Mouse (Mus musculus) Patski (cell line): ENCODE results near the gene Tox2. TPM values are rescaled to one million over a fixed set of nuclear protein-coding genes. Genes with fewer than 3 reads are reported as not detected.

ENCODE experiments used
- ATAC-seq: fragments of 100-300 bp; one replicate; pipeline ENCODE4 v1.8.0; 2021
- CTCF ChIA-PET: fragments of 350-600 bp; sonication (Branson Sonifier 250); formaldehyde crosslinking; loops from one replicate; lab custom pipeline; 2022; ENCODE audit warnings: inconsistent platforms; lab: Charles Lee
- POLR2A ChIA-PET: fragments of 350-600 bp; sonication (Branson Sonifier 250); formaldehyde crosslinking; loops from one replicate; lab custom pipeline; 2022; ENCODE audit warnings: antibody characterized with exemption, inconsistent platforms; lab: Charles Lee
- DNase-seq: peaks from one replicate; pipeline ENCODE4 v3.0.0-alpha.2; 2011; ENCODE audit warnings: low read depth, low spot score
- H3K27me3 ChIP-seq: fragments of 371-371 bp; one replicate; pipeline ENCODE4 v1.5.1; 2021
- CTCF ChIP-seq: fragments of 100-300 bp; IDR thresholded peaks from one replicate; pipeline ENCODE4 v1.5.1; 2021
- in situ Hi-C: fragments of 300-500 bp; cut with MboI; formaldehyde crosslinking; loops from 3 replicates; pipeline ENCODE4 v1.11.1; 2018; ENCODE audit warnings: low pct_unique_long_range_greater_than_20kb, mixed read lengths
- polyA plus RNA-seq: library from polyadenylated mRNA; unstranded; gene quantifications from one replicate; pipeline ENCODE4 v1.2.3, GENCODE M21; 2021

Tox2 gene
- polyA plus RNA-seq, 1 experiment from 2014 or later, result not detected

GRCm38 (mm10) chr2:163280636-163281322 is 77.9 kb downstream of the Tox2 start:
- in situ Hi-C loops, result no loop called here
- ATAC-seq (no peak), DNase-seq (no peak)
- POLR2A ChIA-PET, result no interaction called here
- CTCF ChIA-PET, result no interaction called here
- H3K27me3 ChIP-seq, result peaks cover 34% of the 10 kb centered on the region
- TF ChIP-seq CTCF, result no peak

DNA sequence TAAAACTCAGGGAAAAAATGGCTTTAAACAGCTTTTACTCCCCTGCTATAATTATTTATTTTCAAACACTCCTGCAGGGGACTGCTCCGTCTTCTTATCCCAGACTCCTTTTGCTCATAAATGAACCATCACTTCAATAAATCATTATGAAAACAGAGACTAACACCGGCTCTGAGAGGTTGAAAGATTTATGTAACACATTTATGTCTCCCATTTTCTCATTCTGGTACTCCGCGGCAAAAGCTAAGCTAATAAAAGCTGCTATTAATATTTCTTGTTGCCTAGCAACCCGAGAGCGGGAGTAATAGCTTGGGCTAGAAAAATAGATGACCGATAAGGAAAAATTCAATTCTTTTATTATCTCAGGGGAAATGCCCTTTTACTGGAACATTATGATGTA is 81.9 kb downstream of the Tox2 start:
- H3K27me3 ChIP-seq, result peaks cover 33% of the 10 kb centered on the region
- CTCF ChIA-PET, result no interaction called here
- POLR2A ChIA-PET, result no interaction called here
- no peak for TF ChIP-seq CTCF
- DNase-seq (no peak), ATAC-seq (no peak)
- in situ Hi-C loops, result no loop called here

- TF ChIP-seq CTCF, result no peak
- H3K27me3 ChIP-seq, result peaks cover 38% of the 10 kb centered on the region
- in situ Hi-C loops, result no loop called here
- DNase-seq (no peak), ATAC-seq (no peak)
- ChIA-PET CTCF (no interaction called here), POLR2A (no interaction called here)
These were observed 82.4 kb downstream of the Tox2 start for GRCm38 (mm10) chr2:163285335-163285734.

DNA sequence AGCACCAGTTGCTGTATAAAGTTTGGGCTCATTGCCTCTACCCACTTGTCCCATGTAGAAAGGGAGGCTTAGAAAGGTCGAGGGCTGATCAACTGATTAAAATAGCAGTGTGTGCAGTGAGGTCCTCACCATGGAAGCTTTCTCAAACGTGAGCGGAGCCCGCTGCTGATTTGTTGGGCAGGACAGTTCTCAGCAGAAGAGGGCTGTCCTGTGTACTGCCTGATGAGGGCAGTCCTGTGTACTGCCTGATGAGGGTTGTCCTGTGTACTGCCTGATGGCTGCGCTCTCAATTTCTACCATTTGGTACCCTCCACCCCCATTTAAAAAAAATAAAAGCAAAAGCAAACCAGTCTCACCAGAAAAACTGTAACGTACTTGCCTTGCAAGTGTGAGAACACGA is 82.8 kb downstream of the Tox2 start:
- CTCF ChIA-PET, result no interaction called here
- DNase-seq (no peak), ATAC-seq (no peak)
- peaks cover 43% of the 10 kb centered on the region for H3K27me3 ChIP-seq
- POLR2A ChIA-PET, result no interaction called here
- in situ Hi-C loops, result no loop called here
- no peak for TF ChIP-seq CTCF

DNA sequence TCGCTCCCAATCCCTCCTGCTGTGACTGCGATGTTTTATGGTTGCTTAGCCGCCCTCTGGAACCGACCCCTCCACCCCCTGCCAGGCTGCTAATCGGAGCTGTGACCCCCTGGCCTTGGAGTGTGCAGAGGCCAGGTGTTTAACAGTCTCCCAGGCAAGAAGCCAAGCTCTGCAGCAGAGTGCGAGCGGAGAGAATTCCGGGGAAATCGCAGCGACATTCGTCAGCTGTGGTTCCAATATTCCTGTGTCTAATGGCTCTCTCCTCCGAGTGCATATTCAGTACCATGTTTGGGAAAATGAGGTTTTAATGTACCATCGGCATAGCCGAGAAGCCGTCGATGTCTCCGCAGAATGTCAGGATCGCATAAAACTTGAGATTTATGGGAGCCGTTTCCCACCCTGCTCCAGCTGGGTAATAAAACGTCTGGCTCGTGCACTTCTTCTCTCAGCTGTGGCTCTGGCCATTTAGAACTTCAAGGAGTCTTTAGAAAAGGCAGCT is 86.0 kb downstream of the Tox2 start:
- ChIA-PET CTCF (no interaction called here), POLR2A (no interaction called here)
- no peak for TF ChIP-seq CTCF
- ATAC-seq, result no peak
- no peak for DNase-seq
- peaks cover 50% of the 10 kb centered on the region for H3K27me3 ChIP-seq
- in situ Hi-C loops, result no loop called here

GRCm38 (mm10) chr2:163296999-163297630 is 94.2 kb downstream of the Tox2 start:
- in situ Hi-C loops, result no loop called here
- H3K27me3 ChIP-seq, result peaks cover 17% of the 10 kb centered on the region
- DNase-seq (no peak), ATAC-seq (no peak)
- TF ChIP-seq CTCF, result no peak
- POLR2A ChIA-PET, result no interaction called here
- CTCF ChIA-PET, result no interaction called here

DNA sequence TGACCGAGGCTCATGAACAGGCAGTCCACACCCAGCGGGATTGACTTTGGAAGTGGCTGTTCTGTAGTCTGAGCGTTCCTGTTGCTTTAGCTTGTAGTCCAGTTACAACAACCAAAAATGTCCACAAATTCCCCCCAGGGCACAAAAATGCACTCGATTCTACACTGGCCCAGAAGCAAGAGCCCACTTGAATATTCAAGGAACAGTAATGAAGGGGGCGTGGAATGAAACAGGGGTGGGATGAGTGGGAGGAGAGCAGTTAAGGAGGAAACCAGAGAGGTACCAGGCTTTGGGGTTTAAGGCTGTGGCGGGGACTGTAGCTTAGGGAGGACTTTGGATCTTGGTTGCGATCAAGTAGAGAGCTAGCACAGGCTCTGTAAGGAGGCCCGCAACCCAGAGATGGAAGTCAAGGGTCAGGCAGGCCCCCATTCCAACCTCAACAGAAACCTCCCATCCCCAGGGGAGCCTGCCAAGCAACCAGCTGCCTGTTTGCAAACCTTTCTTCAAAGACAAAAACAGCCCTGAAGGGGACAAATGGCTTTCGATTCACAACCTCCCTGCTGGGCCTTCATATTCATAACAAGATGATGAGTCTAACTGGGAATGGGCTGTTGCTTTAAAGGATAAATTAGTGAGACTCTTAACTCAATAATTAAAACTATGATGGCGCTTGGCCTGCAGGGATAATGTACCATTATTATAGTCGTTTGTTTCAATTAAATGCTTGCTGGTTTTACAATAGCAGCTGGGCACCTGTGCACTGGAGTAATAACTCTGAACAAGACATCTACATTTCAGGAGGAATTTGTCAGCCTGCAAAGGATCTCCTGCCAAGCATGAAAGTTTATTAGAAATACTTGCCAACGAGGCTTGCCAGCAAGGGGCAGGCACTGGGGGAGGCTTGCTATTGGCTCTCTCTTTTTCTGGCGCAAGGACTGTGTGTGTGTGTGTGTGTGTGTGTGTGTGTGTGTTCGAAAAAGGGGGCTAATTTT is 97.4 kb downstream of the Tox2 start:
- H3K27me3 ChIP-seq, result peaks cover 4% of the 10 kb centered on the region
- ChIA-PET POLR2A (no interaction called here), CTCF (no interaction called here)
- in situ Hi-C loops, result no loop called here
- ATAC-seq, result no peak
- TF ChIP-seq CTCF, result no peak
- DNase-seq, result no peak

- H3K27me3 ChIP-seq, result peaks cover 9% of the 10 kb centered on the region
- ChIA-PET POLR2A (no interaction called here), CTCF (no interaction called here)
- DNase-seq, result no peak
- no peak for ATAC-seq
- in situ Hi-C loops, result no loop called here
- TF ChIP-seq CTCF, result no peak
These were observed 98.7 kb downstream of the Tox2 start for GRCm38 (mm10) chr2:163301641-163302040.

- CTCF ChIA-PET, result no interaction called here
- POLR2A ChIA-PET, result no interaction called here
- in situ Hi-C loops, result no loop called here
- no peak for DNase-seq
- no peak for TF ChIP-seq CTCF
- no peak for ATAC-seq
- peaks cover 23% of the 10 kb centered on the region for H3K27me3 ChIP-seq
These were observed 100.1 kb downstream of the Tox2 start for GRCm38 (mm10) chr2:163303037-163303436.

DNA sequence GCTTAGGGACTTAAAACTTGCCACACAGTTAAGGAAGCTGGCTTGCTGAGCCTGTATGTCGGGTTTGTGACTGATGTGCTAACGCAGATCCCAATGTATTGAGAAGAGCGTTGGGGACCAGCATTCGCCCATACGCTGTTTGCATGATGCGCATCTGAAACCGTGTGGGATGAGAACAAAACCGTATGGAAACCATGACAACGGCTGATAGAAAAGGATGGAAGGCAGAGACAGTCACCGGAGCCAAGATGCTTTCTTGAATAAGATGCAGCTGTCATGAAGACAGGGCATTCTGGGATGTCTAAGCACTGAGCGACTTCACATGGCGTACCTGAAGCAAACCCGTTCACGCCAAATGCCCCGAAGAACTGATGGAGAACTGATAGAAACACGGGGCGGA is 106.5 kb downstream of the Tox2 start:
- DNase-seq, result no peak
- in situ Hi-C loops, result no loop called here
- peaks cover 55% of the 10 kb centered on the region for H3K27me3 ChIP-seq
- TF ChIP-seq CTCF, result no peak
- ATAC-seq, result no peak
- CTCF ChIA-PET, result interaction anchor here (1.2 kb wide), 1 partner anchor 9 kb away, joined by 4 read pairs; no protein-coding TSS in a partner anchor
- POLR2A ChIA-PET, result interaction anchor here (0.6 kb wide), 1 partner anchor 15 kb away, joined by 4 read pairs; no protein-coding TSS in a partner anchor
